Mouse (Mus musculus) spleen, adult 2 months (tissue): Measurements from ENCODE around the gene Sorbs2. TPM values are rescaled to one million over a fixed set of nuclear protein-coding genes. Genes with fewer than 3 reads are reported as not detected.
A peak's percentile ranks its signal among the peaks of the same experiment; 100 is the strongest.

Source experiments
- DNase-seq, 2 experiments: peaks; one replicate each; pipeline versions ENCODE4 v3.0.0 to v3.0.0-alpha.2; 2012 to 2021; ENCODE audit warnings: low spot score in 2 of 2, low read depth in 1 of 2
- H3K27ac ChIP-seq: fragments of 200-500 bp; 2 replicates; pipeline ENCODE4 v1.5.1; 2012; ENCODE audit warnings: low read length, inconsistent platforms; ENCODE audit not compliant: insufficient read depth
- H3K27me3 ChIP-seq: fragments of 200-500 bp; 2 replicates; pipeline ENCODE4 v1.6.1; 2012; ENCODE audit warnings: mild to moderate bottlenecking, moderate library complexity, low read length, inconsistent platforms; ENCODE audit not compliant: control insufficient read depth, insufficient read depth
- H3K36me3 ChIP-seq: fragments of 200-500 bp; 2 replicates; pipeline ENCODE4 v1.6.1; 2012; ENCODE audit warnings: mild to moderate bottlenecking, low read length, inconsistent platforms; ENCODE audit not compliant: control insufficient read depth, insufficient read depth
- H3K4me1 ChIP-seq: fragments of 200-500 bp; 2 replicates; pipeline ENCODE4 v1.6.1; 2011; ENCODE audit warnings: inconsistent platforms; ENCODE audit not compliant: control insufficient read depth, insufficient read depth, insufficient read length
- H3K4me3 ChIP-seq: fragments of 200-500 bp; 2 replicates; pipeline ENCODE4 v1.5.1; 2011; ENCODE audit warnings: mild to moderate bottlenecking, inconsistent platforms; ENCODE audit not compliant: insufficient read depth, insufficient read length; ENCODE audit errors: extremely low read depth
- CTCF ChIP-seq: fragments of 200-500 bp; IDR thresholded peaks from 2 replicates; pipeline ENCODE4 v1.5.1; 2011; ENCODE audit warnings: mild to moderate bottlenecking, inconsistent platforms; ENCODE audit not compliant: insufficient read depth, insufficient read length, insufficient replicate concordance; ENCODE audit errors: extremely low read depth
- POLR2A ChIP-seq: fragments of 200-500 bp; IDR thresholded peaks from 2 replicates; pipeline ENCODE4 v1.6.1; 2011; ENCODE audit warnings: low read depth, low read length, inconsistent platforms
- WGBS: fragments of 180-500 bp; shearing (Covaris S2); methylation state at CpG from one replicate; pipeline ENCODE4 v1.1.7; 2018; 5-methylcytosine and 5-hydroxymethylcytosine counted together
- polyA plus RNA-seq: library from polyadenylated mRNA; depleted of rRNA; stranded (reverse); fragments of >200 nt; gene quantifications from 2 replicates; pipeline ENCODE4 v1.2.3, GENCODE M21; 2012

The Sorbs2 gene
- polyA plus RNA-seq, 1 experiment, result 25.4 TPM

- H3K4me1 ChIP-seq, result no peaks in the 10 kb centered on the region
- DNase-seq, result no peak
- no peak overlapping the region for H3K27ac ChIP-seq
- no peak for TF ChIP-seq POLR2A
- TF ChIP-seq CTCF, result no peak
- 55% methylated on average over 7 of the region's 7 CpGs for WGBS
- no peaks in the 10 kb centered on the region for H3K36me3 ChIP-seq
- no peaks in the 10 kb centered on the region for H3K27me3 ChIP-seq
- H3K4me3 ChIP-seq, result no peak overlapping the region
These were observed 108.0 kb downstream of the Sorbs2 start for GRCm38 (mm10) chr8:45615551-45615950.

- H3K27me3 ChIP-seq, result no peaks in the 10 kb centered on the region
- no peak overlapping the region for H3K4me3 ChIP-seq
- H3K36me3 ChIP-seq, result no peaks in the 10 kb centered on the region
- H3K27ac ChIP-seq, result peak overlapping the region; percentile 47; the same call in 1 of the 2 replicates
- WGBS, result 83% methylated on average over 15 of the region's 15 CpGs
- no peaks in the 10 kb centered on the region for H3K4me1 ChIP-seq
- no peak for DNase-seq
- TF ChIP-seq CTCF (no peak), POLR2A (no peak)
These were observed 114.1 kb downstream of the Sorbs2 start for GRCm38 (mm10) chr8:45621576-45622178.

GRCm38 (mm10) chr8:45626406-45626805 lies 118.8 kb downstream of the Sorbs2 start:
- 69% methylated on average over 5 of the region's 5 CpGs for WGBS
- Histone ChIP-seq H3K27me3 (no peaks in the 10 kb centered on the region), H3K36me3 (no peaks in the 10 kb centered on the region), H3K27ac (no peak overlapping the region), H3K4me1 (no peaks in the 10 kb centered on the region), H3K4me3 (no peak overlapping the region)
- DNase-seq, result no peak
- TF ChIP-seq POLR2A, result no peak
- no peak for TF ChIP-seq CTCF

GRCm38 (mm10) chr8:45627246-45628241 lies 120.0 kb downstream of the Sorbs2 start:
- TF ChIP-seq POLR2A, result no peak
- no peak for TF ChIP-seq CTCF
- Histone ChIP-seq H3K4me1 (no peaks in the 10 kb centered on the region), H3K4me3 (peak overlapping the region; percentile 62), H3K27ac (peak overlapping the region; percentile 45; the same call in 1 of the 2 replicates), H3K36me3 (no peaks in the 10 kb centered on the region), H3K27me3 (no peaks in the 10 kb centered on the region)
- 4% methylated on average over 28 of the region's 28 CpGs for WGBS
- peak; percentile 12 to 45 for DNase-seq

GRCm38 (mm10) chr8:45628421-45629065 lies 121.0 kb downstream of the Sorbs2 start:
- H3K4me1 ChIP-seq, result no peaks in the 10 kb centered on the region
- TF ChIP-seq CTCF (no peak), POLR2A (no peak)
- H3K4me3 ChIP-seq, result no peak overlapping the region
- no peaks in the 10 kb centered on the region for H3K36me3 ChIP-seq
- H3K27ac ChIP-seq, result no peak overlapping the region
- 52% methylated on average over 9 of the region's 9 CpGs for WGBS
- DNase-seq, result no peak
- no peaks in the 10 kb centered on the region for H3K27me3 ChIP-seq

GRCm38 (mm10) chr8:45629066-45629430 lies 121.5 kb downstream of the Sorbs2 start:
- peak overlapping the region; percentile 38 for H3K4me3 ChIP-seq
- no peaks in the 10 kb centered on the region for H3K4me1 ChIP-seq
- DNase-seq, result no peak
- no peak for TF ChIP-seq CTCF
- TF ChIP-seq POLR2A, result no peak
- H3K27me3 ChIP-seq, result no peaks in the 10 kb centered on the region
- whole genome bisulfite sequencing, result 87% methylated on average over 8 of the region's 8 CpGs
- no peak overlapping the region for H3K27ac ChIP-seq
- H3K36me3 ChIP-seq, result no peaks in the 10 kb centered on the region
